Mouse (Mus musculus) liver, embryonic 14.5 days (tissue): ENCODE data around the gene Mndal.
"Not testable (repeated sequence)": the region's sequence is repeated elsewhere in the genome, so short reads cannot be mapped to it uniquely, and the experiment has no call there.

Experiments
- CTCF ChIP-seq: IDR thresholded peaks from 2 replicates; pipeline ENCODE4 v1.5.1; 2016; ENCODE audit warnings: antibody characterized with exemption, low read depth, control low read depth
- EP300 ChIP-seq: IDR thresholded peaks from 2 replicates; pipeline ENCODE4 v1.6.1; 2016; ENCODE audit warnings: antibody characterized with exemption, low read depth

GRCm38 (mm10) chr1:173941522-173941921 is 769 bp downstream of the Mndal start:
- TF ChIP-seq CTCF, EP300: not testable (repeated sequence)
